Mouse (Mus musculus) liver, embryonic 11.5 days (tissue): ENCODE results near the gene Cnppd1. TPM values are rescaled to one million over a fixed set of nuclear protein-coding genes. Genes with fewer than 3 reads are reported as not detected.

Experiments
- ATAC-seq: fragments of 200-750 bp; cut with Nextera tagmentation; replicated peaks from 2 replicates; pipeline ENCODE4 v1.8.0; 2017; ENCODE audit warnings: moderate number of reproducible peaks, mild to moderate bottlenecking, moderate TSS enrichment, moderate library complexity; ENCODE audit not compliant: low FRiP score
- DNase-seq: peaks from one replicate; pipeline ENCODE4 v3.0.0-alpha.2; 2017; ENCODE audit warnings: low spot score
- H3K27ac ChIP-seq: fragments of 300-500 bp; sonication (generic); 2 replicates; pipeline ENCODE4 v1.5.1; 2014; ENCODE audit warnings: mild to moderate bottlenecking, low read depth, low read length, control low read depth
- H3K27me3 ChIP-seq: fragments of 300-500 bp; sonication (generic); replicated peaks from 2 replicates; pipeline ENCODE4 v1.6.1; 2014; ENCODE audit warnings: low read length, mixed read lengths; ENCODE audit not compliant: control insufficient read depth, insufficient read depth
- H3K36me3 ChIP-seq: fragments of 300-500 bp; sonication (generic); 2 replicates; pipeline ENCODE4 v1.6.1; 2014; ENCODE audit warnings: mild to moderate bottlenecking, low read length, moderate library complexity, mixed read lengths; ENCODE audit not compliant: control insufficient read depth, insufficient read depth
- H3K4me1 ChIP-seq: fragments of 300-500 bp; sonication (generic); replicated peaks from 2 replicates; pipeline ENCODE4 v1.6.1; 2014; ENCODE audit warnings: low read length, mixed read lengths; ENCODE audit not compliant: control insufficient read depth, insufficient read depth
- H3K4me2 ChIP-seq: fragments of 300-500 bp; sonication (generic); 2 replicates; pipeline ENCODE4 v1.6.1; 2014; ENCODE audit warnings: mild to moderate bottlenecking, control low read depth, moderate library complexity
- H3K4me3 ChIP-seq: fragments of 300-500 bp; sonication (generic); 2 replicates; pipeline ENCODE4 v1.5.1; 2014; ENCODE audit warnings: low read depth, low read length, control low read depth
- H3K9ac ChIP-seq: fragments of 300-500 bp; sonication (generic); 2 replicates; pipeline ENCODE4 v1.6.1; 2014; ENCODE audit warnings: low read depth, low read length, control low read depth
- H3K9me3 ChIP-seq: fragments of 300-500 bp; sonication (generic); 2 replicates; pipeline ENCODE4 v1.6.1; 2016; ENCODE audit warnings: low read length, inconsistent platforms, mixed read lengths; ENCODE audit not compliant: control insufficient read depth
- WGBS: fragments of 180-500 bp; shearing (Covaris S2); extraction: QIAGEN DNeasy Blood & Tissue Kit; methylation state at CpG from one replicate; pipeline ENCODE4 v1.1.7; 2014; 5-methylcytosine and 5-hydroxymethylcytosine counted together
- polyA plus RNA-seq: library from polyadenylated mRNA; unstranded; fragments of >200 nt; fragmentation: Nextera tagmentation; extraction: Ambion mirVana; gene quantifications from 2 replicates; pipeline ENCODE4 v1.2.1, GENCODE M21; 2014

Gene Cnppd1
- polyA plus RNA-seq: 63.4 and 68.3 TPM in 2 replicates

GRCm38 (mm10) chr1:75142301-75143261, at the start of gene Cnppd1, which contains the start of gene Retreg2:
Gene Cnppd1 (minus strand): TSS chr1:75142711.
Gene Retreg2 (plus strand): TSS chr1:75142778.
- peak within 1 kb of the TSS; percentile 93 for H3K4me2 ChIP-seq
- WGBS: under 1% methylated on average over 91 of the region's 91 CpGs
- H3K27ac ChIP-seq: peak within 1 kb of the TSS; percentile 98
- H3K27me3 ChIP-seq: no peaks in the 10 kb centered on the region
- peak; percentile 80 for ATAC-seq
- H3K4me1 ChIP-seq: peaks cover 41% of the 10 kb centered on the region
- H3K4me3 ChIP-seq: peak within 1 kb of the TSS; percentile 95
- no peaks in the 10 kb centered on the region for H3K9me3 ChIP-seq
- peak within 1 kb of the TSS; percentile 97 for H3K9ac ChIP-seq
- peaks cover 42% of the 10 kb centered on the region for H3K36me3 ChIP-seq
- peak; percentile 99 for DNase-seq

GRCm38 (mm10) chr1:75191622-75192402, 49.3 kb upstream of the Cnppd1 start, which contains the start of the genes Ankzf1 and Atg9a:
Gene Ankzf1 (plus strand): TSS chr1:75192151.
Gene Atg9a (minus strand): TSS chr1:75192196.
- Histone ChIP-seq H3K9ac (peak within 1 kb of the TSS; percentile 82), H3K27ac (peak within 1 kb of the TSS; percentile 92), H3K4me2 (peak within 1 kb of the TSS; percentile 78), H3K27me3 (no peaks in the 10 kb centered on the region), H3K36me3 (peaks cover 16% of the 10 kb centered on the region), H3K4me3 (peak within 1 kb of the TSS; percentile 78), H3K4me1 (peaks cover 14% of the 10 kb centered on the region; the same call in 1 of the 2 replicates), H3K9me3 (no peaks in the 10 kb centered on the region)
- ATAC-seq (peak; percentile 99), DNase-seq (peak; percentile 93)
- WGBS: 1% methylated on average over 56 of the region's 56 CpGs

- WGBS: 43% methylated on average over 5 of the region's 5 CpGs
- peaks cover 14% of the 10 kb centered on the region; the same call in 1 of the 2 replicates for H3K4me1 ChIP-seq
- no peaks in the 10 kb centered on the region for H3K9me3 ChIP-seq
- no peak for DNase-seq
- peaks cover 18% of the 10 kb centered on the region for H3K36me3 ChIP-seq
- H3K27me3 ChIP-seq: no peaks in the 10 kb centered on the region
- peak overlapping the region; percentile 78 for H3K4me3 ChIP-seq
- H3K4me2 ChIP-seq: peak overlapping the region; percentile 78
- peak overlapping the region; percentile 78 for H3K9ac ChIP-seq
- no peak for ATAC-seq
- H3K27ac ChIP-seq: 0 out of 2 replicates have a peak overlapping the region, but pooled peaks have one; percentile 92
Measured at GRCm38 (mm10) chr1:75191258-75191621, 48.7 kb upstream of the Cnppd1 start.

GRCm38 (mm10) chr1:75190577-75190976, 48.1 kb upstream of the Cnppd1 start:
- no peak overlapping the region for H3K27ac ChIP-seq
- DNase-seq: no peak
- peak overlapping the region; percentile 78 for H3K4me3 ChIP-seq
- peaks cover 18% of the 10 kb centered on the region for H3K36me3 ChIP-seq
- peaks cover 14% of the 10 kb centered on the region; the same call in 1 of the 2 replicates for H3K4me1 ChIP-seq
- no peak for ATAC-seq
- WGBS: 33% methylated on average over 2 of the region's 2 CpGs
- H3K27me3 ChIP-seq: no peaks in the 10 kb centered on the region
- H3K9me3 ChIP-seq: no peaks in the 10 kb centered on the region
- peak overlapping the region; percentile 78 for H3K4me2 ChIP-seq
- peak overlapping the region; percentile 78 for H3K9ac ChIP-seq

GRCm38 (mm10) chr1:75187914-75188483, 45.5 kb upstream of the Cnppd1 start:
- WGBS: 49% methylated on average over 2 of the region's 2 CpGs
- no peak for ATAC-seq

GRCm38 (mm10) chr1:75187126-75187525, 44.6 kb upstream of the Cnppd1 start:
- no peaks in the 10 kb centered on the region for H3K27me3 ChIP-seq
- H3K9ac ChIP-seq: no peak overlapping the region

More at GRCm38 (mm10) chr1:75187914-75188483, 45.5 kb upstream of the Cnppd1 start:
- Histone ChIP-seq H3K4me3 (no peak overlapping the region), H3K27ac (no peak overlapping the region), H3K9me3 (no peaks in the 10 kb centered on the region), H3K27me3 (no peaks in the 10 kb centered on the region), H3K4me2 (no peak overlapping the region), H3K4me1 (peaks cover 10% of the 10 kb centered on the region; the same call in 1 of the 2 replicates), H3K9ac (no peak overlapping the region), H3K36me3 (peaks cover 22% of the 10 kb centered on the region)
- DNase-seq: no peak

GRCm38 (mm10) chr1:75185495-75185894, 43.0 kb upstream of the Cnppd1 start:
- no peak overlapping the region for H3K4me3 ChIP-seq
- no peaks in the 10 kb centered on the region for H3K27me3 ChIP-seq
- 89% methylated on average over 11 of the region's 11 CpGs for WGBS
- no peak overlapping the region for H3K4me2 ChIP-seq
- H3K36me3 ChIP-seq: peaks cover 31% of the 10 kb centered on the region
- H3K9me3 ChIP-seq: no peaks in the 10 kb centered on the region
- H3K4me1 ChIP-seq: peaks cover 9% of the 10 kb centered on the region
- ATAC-seq: no peak
- H3K9ac ChIP-seq: no peak overlapping the region
- no peak overlapping the region for H3K27ac ChIP-seq
- no peak for DNase-seq

More at GRCm38 (mm10) chr1:75187126-75187525, 44.6 kb upstream of the Cnppd1 start:
- Histone ChIP-seq H3K36me3 (peaks cover 31% of the 10 kb centered on the region), H3K27ac (no peak overlapping the region), H3K4me2 (no peak overlapping the region), H3K4me3 (no peak overlapping the region), H3K9me3 (no peaks in the 10 kb centered on the region), H3K4me1 (peaks cover 9% of the 10 kb centered on the region; the same call in 1 of the 2 replicates)
- ATAC-seq (no peak), DNase-seq (no peak)

- Histone ChIP-seq H3K9me3 (no peaks in the 10 kb centered on the region), H3K27me3 (no peaks in the 10 kb centered on the region), H3K4me3 (no peak overlapping the region), H3K4me1 (peaks cover 18% of the 10 kb centered on the region), H3K9ac (no peak overlapping the region), H3K27ac (no peak overlapping the region), H3K4me2 (no peak overlapping the region), H3K36me3 (peaks cover 35% of the 10 kb centered on the region)
- 75% methylated on average over 4 of the region's 4 CpGs for WGBS
- DNase-seq (no peak), ATAC-seq (no peak)
Measured at GRCm38 (mm10) chr1:75182160-75182559, 39.6 kb upstream of the Cnppd1 start.
